Mouse (Mus musculus): ENCODE results near the gene Scyl2.

- TF ChIP-seq CTCF (conservative IDR thresholded peaks at IDR 0.05; ENCODE audit: low read length) (no peak), POU5F1 (IDR thresholded peaks at IDR 0.05; ENCODE audit: borderline replicate concordance, low read length) (no peak), NANOG (IDR thresholded peaks at IDR 0.05; ENCODE audit: borderline replicate concordance, low read length) (no peak)
Measured at GRCm38 (mm10) chr10:89695194-89695911, 9.3 kb upstream of the Scyl2 start.

Measured in E14TG2a.4 (cell line).